Mouse (Mus musculus) left cerebral cortex, postnatal 4 days (tissue): ENCODE data around the gene 1700001C19Rik. TPM values are rescaled to one million over a fixed set of nuclear protein-coding genes. Genes with fewer than 3 reads are reported as not detected.

Source experiments
- DNase-seq: peaks from one replicate; pipeline ENCODE4 v3.0.0-alpha.2; 2022
- intact Hi-C: fragments of 180-260 bp; cut with DNase I; formaldehyde crosslinking; loops from one replicate; pipeline ENCODE4 v1.15.1; 2025
- total RNA-seq, 2 experiments: library from RNA; stranded (reverse); gene quantifications; 2 replicates each; pipeline ENCODE4 v1.2.3; 2021

The 1700001C19Rik gene
- total RNA-seq, result not detected

- DNase-seq, result no peak
- intact Hi-C loops, result no loop called here
Measured at GRCm38 (mm10) chr17:47436907-47437547, at the start of gene 1700001C19Rik. Gene 1700001C19Rik (minus strand): TSS chr17:47437376.

- intact Hi-C loops, result no loop called here
- no peak for DNase-seq
Measured at GRCm38 (mm10) chr17:47485791-47486190, 48.6 kb upstream of the 1700001C19Rik start.

- intact Hi-C loops, result no loop called here
- DNase-seq, result no peak
Measured at GRCm38 (mm10) chr17:47484993-47485392, 47.8 kb upstream of the 1700001C19Rik start.

GRCm38 (mm10) chr17:47484241-47484921, 47.2 kb upstream of the 1700001C19Rik start:
- DNase-seq, result no peak
- intact Hi-C loops, result no loop called here

GRCm38 (mm10) chr17:47482401-47482800, 45.2 kb upstream of the 1700001C19Rik start:
- intact Hi-C loops, result no loop called here
- peak; percentile 75 for DNase-seq

- intact Hi-C loops, result no loop called here
- no peak for DNase-seq
Measured at GRCm38 (mm10) chr17:47479887-47480286, 42.7 kb upstream of the 1700001C19Rik start.

GRCm38 (mm10) chr17:47475714-47476113, 38.5 kb upstream of the 1700001C19Rik start:
- intact Hi-C loops, result no loop called here
- no peak for DNase-seq

GRCm38 (mm10) chr17:47475181-47475580, 38.0 kb upstream of the 1700001C19Rik start:
- intact Hi-C loops, result no loop called here
- no peak for DNase-seq

DNA sequence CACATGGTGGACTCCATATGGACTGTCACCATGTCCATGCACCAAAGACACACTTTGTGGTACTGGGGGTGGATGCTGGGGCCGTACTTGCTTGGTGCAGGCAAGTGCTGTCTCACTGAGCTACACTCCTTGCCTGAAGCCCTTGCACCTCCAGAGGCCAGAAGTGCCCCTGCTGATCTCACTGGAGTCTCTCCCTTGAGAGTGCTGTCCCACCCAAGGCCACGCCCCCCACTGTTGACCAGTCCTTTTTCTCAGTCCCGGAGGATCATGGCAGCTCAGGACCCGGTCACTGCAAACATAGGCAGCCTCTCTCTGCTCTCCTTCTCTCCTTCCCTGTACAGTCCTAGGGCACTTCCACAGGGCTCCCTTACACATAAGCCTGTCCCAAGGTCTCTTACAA, 37.1 kb upstream of the 1700001C19Rik start:
- intact Hi-C loops, result no loop called here
- DNase-seq, result no peak

GRCm38 (mm10) chr17:47473434-47473974, 36.3 kb upstream of the 1700001C19Rik start:
- intact Hi-C loops, result no loop called here
- DNase-seq, result no peak

GRCm38 (mm10) chr17:47472435-47473350, 35.5 kb upstream of the 1700001C19Rik start:
- intact Hi-C loops, result no loop called here
- no peak for DNase-seq

DNA sequence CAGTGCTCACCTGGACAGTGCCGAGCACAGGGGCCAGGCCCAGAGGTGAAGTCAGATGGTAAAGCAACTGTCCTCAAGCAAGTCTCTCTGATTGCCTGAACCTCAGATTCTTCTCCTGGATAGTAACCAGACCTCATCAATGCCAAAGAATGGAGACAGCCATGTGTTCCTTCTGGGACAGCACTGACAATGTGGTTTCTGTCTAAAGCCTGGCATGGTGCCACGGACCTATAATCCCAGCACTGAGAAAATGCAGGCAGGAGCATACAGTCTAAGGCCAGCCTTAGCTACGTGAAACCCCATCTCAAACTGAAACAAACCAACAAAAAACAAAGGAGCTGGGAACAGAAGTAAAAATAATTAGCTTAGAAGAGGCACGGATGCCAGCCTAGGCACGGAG, 33.5 kb upstream of the 1700001C19Rik start:
- peak; percentile 72 for DNase-seq
- intact Hi-C loops, result no loop called here

DNA sequence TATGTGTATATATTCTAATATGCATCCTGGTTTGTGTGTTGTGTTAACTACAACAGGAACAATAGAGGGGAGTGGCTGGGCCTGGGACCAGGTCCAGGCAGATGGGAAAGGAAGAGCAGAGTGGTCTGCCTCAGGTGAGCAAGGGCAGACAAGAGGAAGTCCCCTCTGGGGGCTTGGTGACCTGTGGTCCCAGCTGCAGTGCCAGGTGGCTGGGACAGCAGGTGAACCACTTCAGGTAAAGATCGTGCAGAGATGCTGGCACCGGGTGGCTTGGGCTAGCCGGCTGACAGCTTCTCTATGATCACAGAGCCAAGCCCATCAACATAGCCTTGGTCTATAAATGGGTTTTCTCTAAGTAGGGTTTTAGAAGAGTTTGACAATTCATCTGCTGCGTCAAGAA, 32.9 kb upstream of the 1700001C19Rik start:
- intact Hi-C loops, result no loop called here
- DNase-seq, result no peak

GRCm38 (mm10) chr17:47469642-47470041, 32.5 kb upstream of the 1700001C19Rik start:
- no peak for DNase-seq
- intact Hi-C loops, result no loop called here

GRCm38 (mm10) chr17:47468466-47468865, 31.3 kb upstream of the 1700001C19Rik start:
- DNase-seq, result no peak
- intact Hi-C loops, result no loop called here

- intact Hi-C loops, result no loop called here
- no peak for DNase-seq
Measured at GRCm38 (mm10) chr17:47468063-47468462, 30.9 kb upstream of the 1700001C19Rik start.

- intact Hi-C loops, result no loop called here
- no peak for DNase-seq
Measured at GRCm38 (mm10) chr17:47467659-47468058, 30.5 kb upstream of the 1700001C19Rik start.

- DNase-seq, result no peak
- intact Hi-C loops, result no loop called here
Measured at GRCm38 (mm10) chr17:47466284-47466683, 29.1 kb upstream of the 1700001C19Rik start.

DNA sequence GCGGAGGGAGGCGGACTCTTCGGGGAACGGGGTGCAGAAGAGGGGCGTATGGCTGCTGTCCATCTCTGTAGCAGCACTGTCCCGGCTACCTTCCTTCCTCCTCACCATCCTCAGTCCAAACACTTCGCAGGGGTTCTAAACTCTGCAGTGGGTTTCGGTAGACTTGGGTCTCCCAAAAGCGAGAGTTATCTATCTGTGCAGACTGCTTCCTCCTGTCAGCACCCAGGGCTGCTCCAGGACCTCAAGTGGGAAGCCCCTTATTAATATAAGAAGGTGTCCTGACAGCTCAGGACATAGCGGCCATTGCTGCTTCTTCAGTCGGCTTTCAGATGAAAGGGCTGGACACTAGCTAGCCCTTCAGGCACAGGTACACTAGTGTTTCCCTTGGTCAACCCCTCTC, 27.8 kb upstream of the 1700001C19Rik start:
- intact Hi-C loops, result no loop called here

GRCm38 (mm10) chr17:47464248-47464965, 27.2 kb upstream of the 1700001C19Rik start:
- intact Hi-C loops, result no loop called here
- DNase-seq, result no peak

More for the DNA sequence above, 27.8 kb upstream of the 1700001C19Rik start:
- DNase-seq, result no peak
